Mouse (Mus musculus): ENCODE results near the gene Prnd.

- TF ChIP-seq CTCF (conservative IDR thresholded peaks at IDR 0.05 in 1 of 2, IDR thresholded peaks at IDR 0.05 in 1 of 2; ENCODE audit: low read depth in 2 of 2, low read length in 2 of 2): no peak
- TF ChIP-seq SIN3A (IDR thresholded peaks at IDR 0.05; ENCODE audit: low read length): no peak
- no peak for TF ChIP-seq POLR2A (IDR thresholded peaks at IDR 0.05; ENCODE audit: low read depth, low read length)
These were observed 48.2 kb upstream of the Prnd start for GRCm38 (mm10) chr2:131902423-131902822.

Measured in CH12.LX (cell line).